Mouse (Mus musculus): ENCODE data around the gene Ndufa7. TPM values are rescaled to one million over a fixed set of nuclear protein-coding genes. Genes with fewer than 3 reads are reported as not detected.

Gene Ndufa7
- polyA plus RNA-seq (2014; fragmentation: Illumina TruSeq; extraction: RNeasy Lipid Tissue Mini Kit (QIAGEN cat#74804); ENCODE audit: low read depth, low replicate concordance), result 24.4 TPM

DNA sequence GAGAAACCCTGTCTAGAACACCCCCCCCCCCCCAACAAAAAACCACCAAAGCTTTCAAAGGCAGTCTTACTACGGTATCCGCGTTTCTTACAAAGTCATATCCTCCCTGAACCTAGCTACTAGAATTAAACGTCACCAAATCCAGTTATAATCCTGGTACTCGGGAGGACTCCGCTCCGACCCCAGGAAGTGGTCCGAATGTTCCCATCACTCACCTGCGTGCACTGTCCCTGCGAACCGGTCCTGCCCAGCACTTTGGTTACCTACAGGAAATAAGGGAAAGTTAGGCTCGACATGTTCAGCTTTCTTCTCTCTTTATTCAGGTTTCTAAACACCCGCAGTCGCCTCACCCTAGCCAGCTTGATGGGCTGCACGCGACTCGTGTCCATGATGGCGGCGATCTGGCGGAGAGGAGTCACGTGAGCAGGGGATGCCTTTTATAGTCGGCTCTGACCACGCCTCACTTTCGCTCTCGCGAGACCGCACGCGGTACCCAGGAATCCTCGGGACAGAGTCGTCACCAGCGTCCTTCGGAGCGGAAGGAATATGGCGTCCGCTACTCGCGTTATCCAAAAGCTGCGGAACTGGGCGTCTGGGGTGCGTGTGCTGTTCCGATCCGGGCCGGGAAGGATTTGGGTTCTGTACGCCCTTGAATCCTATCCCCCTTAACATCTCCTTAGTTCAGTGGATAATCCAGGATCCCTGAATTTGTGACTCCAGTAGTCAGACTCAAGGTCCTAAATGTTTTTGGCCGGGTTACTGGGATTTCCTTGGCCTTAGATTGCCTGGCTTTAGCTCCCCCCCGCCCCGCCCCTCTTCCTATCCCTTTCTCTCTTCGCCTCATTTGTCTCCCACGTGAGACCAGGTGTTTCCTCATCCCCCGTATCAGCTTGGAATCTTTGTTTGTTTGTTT lies at the start of gene Ndufa7, which contains the start of gene Rps28:
Gene Ndufa7, plus strand, starts transcription at position 489 of the 913 bp plus-strand sequence.
Gene Rps28, minus strand, starts transcription at position 479 of the 913 bp plus-strand sequence.

DNA sequence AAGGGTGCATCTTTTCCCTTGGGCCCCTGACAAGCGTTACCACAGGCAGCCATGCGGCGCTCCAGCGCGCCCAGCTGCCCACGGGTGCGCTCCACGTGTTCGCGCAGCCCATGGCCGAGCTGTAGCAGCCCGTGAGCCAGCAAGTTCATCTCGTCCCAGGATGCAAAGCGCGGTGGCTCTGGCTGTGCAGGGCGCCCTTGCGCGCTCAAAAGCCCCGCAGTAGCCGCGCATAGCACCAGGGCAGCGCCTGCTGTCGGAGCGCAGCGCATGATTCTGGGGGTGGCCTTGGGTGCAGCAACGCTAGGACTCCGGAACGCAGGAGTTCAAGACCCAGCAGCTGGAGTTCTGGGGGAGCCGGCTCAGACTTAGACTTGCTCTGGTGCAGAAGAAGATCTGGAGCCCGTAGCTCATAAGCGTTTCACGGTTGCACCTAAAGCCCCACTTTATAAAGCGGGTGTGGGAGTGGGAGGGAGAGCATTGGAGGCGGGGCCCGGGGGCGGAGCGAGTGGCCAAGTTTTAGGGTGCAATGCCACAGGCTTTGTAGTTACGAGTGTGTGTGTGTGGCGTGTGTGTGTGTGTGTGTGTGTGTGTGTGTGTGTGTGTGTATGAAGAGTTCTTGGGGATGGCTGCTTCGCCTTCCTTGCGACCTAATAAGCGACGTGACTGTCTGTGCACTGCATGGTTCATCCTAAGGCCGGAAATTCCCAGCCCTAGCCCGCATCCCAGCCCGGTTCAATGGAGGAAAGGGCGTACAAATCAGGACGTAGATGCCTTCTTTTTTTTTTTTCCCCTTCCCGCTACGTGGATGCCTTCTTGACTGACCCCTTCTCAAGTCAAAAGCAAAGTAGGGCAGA lies 43.0 kb upstream of the Ndufa7 start, which contains the start of gene Angptl4:
Gene Angptl4, minus strand, starts transcription at position 707 of the 854 bp plus-strand sequence.

DNA sequence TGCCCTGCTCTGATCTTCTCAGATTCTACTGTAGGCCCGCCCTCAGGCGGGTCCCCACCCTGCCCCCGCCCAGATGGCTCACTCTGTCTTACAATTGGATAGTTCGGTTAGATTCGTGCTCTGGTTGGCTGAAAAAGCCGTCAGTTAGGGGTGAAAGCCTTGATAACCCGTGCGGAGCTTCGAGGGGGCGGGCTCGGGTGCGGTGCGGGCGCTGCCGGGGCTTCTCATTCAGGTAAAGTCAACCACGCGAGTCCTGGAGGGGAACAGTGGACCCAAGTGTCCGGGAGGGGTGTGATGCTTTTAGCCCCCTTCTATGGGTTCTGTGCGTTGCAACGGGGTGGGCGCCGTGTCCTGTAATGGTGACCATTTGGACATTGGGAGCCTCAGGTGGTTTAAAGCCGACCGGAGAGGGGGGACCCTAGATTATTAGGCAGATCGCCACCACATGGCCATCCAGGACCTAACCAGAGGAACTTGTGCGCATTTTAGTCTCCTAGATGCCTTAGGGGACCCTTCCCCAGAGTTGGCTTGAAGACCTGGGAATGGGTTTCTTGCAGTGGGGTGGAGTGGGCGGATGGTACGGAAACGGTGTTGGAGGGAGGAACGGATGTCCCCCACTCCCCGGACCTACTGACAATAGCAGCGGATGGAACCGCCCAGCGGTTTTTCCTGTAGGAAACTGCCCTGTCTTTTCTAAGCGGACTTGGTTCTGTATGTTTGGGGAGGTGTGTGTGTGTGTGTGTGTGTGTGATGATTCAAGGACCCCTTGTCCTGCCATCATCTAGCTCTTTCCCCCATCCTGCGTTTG lies 13.8 kb upstream of the Ndufa7 start, which contains the start of gene Kank3:
Gene Kank3, plus strand, starts transcription at position 186 of the 808 bp plus-strand sequence.

DNA sequence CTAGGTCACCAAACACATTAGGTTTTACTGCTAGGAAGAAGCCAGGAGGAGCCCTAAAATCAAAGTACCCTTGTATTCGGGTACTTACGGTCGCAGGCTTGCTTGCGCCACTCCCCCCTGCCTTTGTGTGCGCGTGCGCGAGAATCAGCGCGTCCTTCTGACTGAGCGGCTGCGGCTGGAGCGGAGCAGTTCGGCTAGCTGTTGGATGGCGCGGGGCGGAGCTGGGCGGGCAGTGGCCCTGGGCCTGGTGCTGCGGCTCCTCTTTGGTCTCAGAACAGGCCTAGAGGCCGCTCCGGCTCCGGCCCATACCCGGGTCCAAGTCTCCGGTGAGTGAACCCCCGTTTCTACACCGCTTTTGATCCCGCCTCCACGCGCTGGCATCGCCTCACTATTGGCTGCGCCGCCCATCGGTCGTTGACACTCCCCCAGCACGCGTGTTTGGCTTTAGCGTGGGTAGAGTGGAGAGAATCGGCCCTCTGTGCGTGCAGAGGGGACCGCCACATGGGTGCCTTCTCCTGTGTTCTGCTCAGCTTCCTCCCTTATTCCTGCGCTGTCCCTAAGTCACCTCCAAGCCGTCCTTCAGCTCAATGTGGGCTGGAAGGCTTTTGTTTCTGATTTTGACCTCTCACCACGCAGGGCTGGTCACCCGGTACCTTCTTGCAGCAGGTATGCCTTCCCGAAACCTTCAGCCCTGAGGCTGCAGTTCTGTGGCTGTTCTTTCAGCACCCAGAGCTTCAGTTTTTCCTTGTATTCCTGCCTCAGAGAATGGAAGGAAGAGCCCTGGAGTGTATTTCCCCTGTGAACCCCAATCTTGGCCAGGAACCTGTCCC lies 18.8 kb downstream of the Ndufa7 start, which contains the start of gene Cd320:
Gene Cd320, plus strand, starts transcription at position 126 of the 830 bp plus-strand sequence.

DNA sequence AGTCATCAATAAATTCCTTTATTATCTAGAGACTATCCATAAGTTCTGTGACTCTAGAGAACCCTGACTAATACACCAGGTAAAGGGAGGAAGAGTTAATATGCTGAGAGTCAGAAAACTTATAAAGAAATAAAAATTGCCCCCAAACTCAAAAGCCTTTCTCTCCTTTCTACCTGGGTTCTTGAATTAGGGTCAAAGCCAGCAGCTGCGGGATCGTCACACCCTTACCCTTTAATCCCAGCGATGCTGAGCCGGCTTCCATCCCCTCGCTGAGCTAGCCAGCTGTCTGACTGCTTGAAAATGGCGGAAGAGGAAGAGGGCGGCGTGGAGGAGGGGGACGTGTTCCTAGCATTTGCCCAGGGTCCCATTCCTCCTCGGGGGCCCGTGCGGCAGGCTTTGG lies 49.2 kb downstream of the Ndufa7 start, which contains the start of gene Gm7029:
Gene Gm7029, plus strand, starts transcription at position 301 of the 400 bp plus-strand sequence.

Other genes starting within 250 kb of the Ndufa7 start
- 1.2 TPM for gene Zfp414, start 195.5 kb upstream of the Ndufa7 start, polyA plus RNA-seq (2014; fragmentation: Illumina TruSeq; extraction: RNeasy Lipid Tissue Mini Kit (QIAGEN cat#74804); ENCODE audit: low read depth, low replicate concordance)
- gene Pram1, start 186.5 kb upstream of the Ndufa7 start, polyA plus RNA-seq (2014; fragmentation: Illumina TruSeq; extraction: RNeasy Lipid Tissue Mini Kit (QIAGEN cat#74804); ENCODE audit: low read depth, low replicate concordance), result 0.21 TPM
- 147 TPM for gene Hnrnpm, start 137.7 kb upstream of the Ndufa7 start, polyA plus RNA-seq (2014; fragmentation: Illumina TruSeq; extraction: RNeasy Lipid Tissue Mini Kit (QIAGEN cat#74804); ENCODE audit: low read depth, low replicate concordance)
- gene March2, start 105.9 kb upstream of the Ndufa7 start, polyA plus RNA-seq (2014; fragmentation: Illumina TruSeq; extraction: RNeasy Lipid Tissue Mini Kit (QIAGEN cat#74804); ENCODE audit: low read depth, low replicate concordance), result 24.2 TPM
- 9.3 TPM for gene Rab11b, start 64.0 kb upstream of the Ndufa7 start, polyA plus RNA-seq (2014; fragmentation: Illumina TruSeq; extraction: RNeasy Lipid Tissue Mini Kit (QIAGEN cat#74804); ENCODE audit: low read depth, low replicate concordance)
- 8.0 TPM for gene Angptl4, start 42.7 kb upstream of the Ndufa7 start, polyA plus RNA-seq (2014; fragmentation: Illumina TruSeq; extraction: RNeasy Lipid Tissue Mini Kit (QIAGEN cat#74804); ENCODE audit: low read depth, low replicate concordance)
- 3.1 TPM for gene Kank3, start 14.1 kb upstream of the Ndufa7 start, polyA plus RNA-seq (2014; fragmentation: Illumina TruSeq; extraction: RNeasy Lipid Tissue Mini Kit (QIAGEN cat#74804); ENCODE audit: low read depth, low replicate concordance)
- 37.1 TPM for gene Rps28, start within 50 bp of the Ndufa7 start, polyA plus RNA-seq (2014; fragmentation: Illumina TruSeq; extraction: RNeasy Lipid Tissue Mini Kit (QIAGEN cat#74804); ENCODE audit: low read depth, low replicate concordance)
- 1.5 TPM for gene Cd320, start 18.5 kb downstream of the Ndufa7 start, polyA plus RNA-seq (2014; fragmentation: Illumina TruSeq; extraction: RNeasy Lipid Tissue Mini Kit (QIAGEN cat#74804); ENCODE audit: low read depth, low replicate concordance)
- not detected for gene Gm7029, start 49.3 kb downstream of the Ndufa7 start, polyA plus RNA-seq (2014; fragmentation: Illumina TruSeq; extraction: RNeasy Lipid Tissue Mini Kit (QIAGEN cat#74804); ENCODE audit: low read depth, low replicate concordance)
- gene Kifc1, start 66.1 kb downstream of the Ndufa7 start, polyA plus RNA-seq (2014; fragmentation: Illumina TruSeq; extraction: RNeasy Lipid Tissue Mini Kit (QIAGEN cat#74804); ENCODE audit: low read depth, low replicate concordance), result not detected
- gene Platr17, start 80.6 kb downstream of the Ndufa7 start, polyA plus RNA-seq (2014; fragmentation: Illumina TruSeq; extraction: RNeasy Lipid Tissue Mini Kit (QIAGEN cat#74804); ENCODE audit: low read depth, low replicate concordance), result not detected
- gene Daxx, start 84.8 kb downstream of the Ndufa7 start, polyA plus RNA-seq (2014; fragmentation: Illumina TruSeq; extraction: RNeasy Lipid Tissue Mini Kit (QIAGEN cat#74804); ENCODE audit: low read depth, low replicate concordance), result 3.7 TPM
- 29.5 TPM for gene Tapbp, start 91.3 kb downstream of the Ndufa7 start, polyA plus RNA-seq (2014; fragmentation: Illumina TruSeq; extraction: RNeasy Lipid Tissue Mini Kit (QIAGEN cat#74804); ENCODE audit: low read depth, low replicate concordance)
- gene Zbtb22, start 91.3 kb downstream of the Ndufa7 start, polyA plus RNA-seq (2014; fragmentation: Illumina TruSeq; extraction: RNeasy Lipid Tissue Mini Kit (QIAGEN cat#74804); ENCODE audit: low read depth, low replicate concordance), result 1.7 TPM
- 0.64 TPM for gene Rgl2, start 105.0 kb downstream of the Ndufa7 start, polyA plus RNA-seq (2014; fragmentation: Illumina TruSeq; extraction: RNeasy Lipid Tissue Mini Kit (QIAGEN cat#74804); ENCODE audit: low read depth, low replicate concordance)
- gene Pfdn6, start 115.8 kb downstream of the Ndufa7 start, polyA plus RNA-seq (2014; fragmentation: Illumina TruSeq; extraction: RNeasy Lipid Tissue Mini Kit (QIAGEN cat#74804); ENCODE audit: low read depth, low replicate concordance), result 12.6 TPM
- gene Wdr46, start 116.1 kb downstream of the Ndufa7 start, polyA plus RNA-seq (2014; fragmentation: Illumina TruSeq; extraction: RNeasy Lipid Tissue Mini Kit (QIAGEN cat#74804); ENCODE audit: low read depth, low replicate concordance), result 1.2 TPM
- gene B3galt4, start 126.9 kb downstream of the Ndufa7 start, polyA plus RNA-seq (2014; fragmentation: Illumina TruSeq; extraction: RNeasy Lipid Tissue Mini Kit (QIAGEN cat#74804); ENCODE audit: low read depth, low replicate concordance), result not detected
- gene Vps52, start 131.2 kb downstream of the Ndufa7 start, polyA plus RNA-seq (2014; fragmentation: Illumina TruSeq; extraction: RNeasy Lipid Tissue Mini Kit (QIAGEN cat#74804); ENCODE audit: low read depth, low replicate concordance), result 3.0 TPM
- 51.8 TPM for gene Rps18, start 131.4 kb downstream of the Ndufa7 start, polyA plus RNA-seq (2014; fragmentation: Illumina TruSeq; extraction: RNeasy Lipid Tissue Mini Kit (QIAGEN cat#74804); ENCODE audit: low read depth, low replicate concordance)
- gene H2-K1, start 175.8 kb downstream of the Ndufa7 start, polyA plus RNA-seq (2014; fragmentation: Illumina TruSeq; extraction: RNeasy Lipid Tissue Mini Kit (QIAGEN cat#74804); ENCODE audit: low read depth, low replicate concordance), result 848 TPM
- gene Ring1, start 200.1 kb downstream of the Ndufa7 start, polyA plus RNA-seq (2014; fragmentation: Illumina TruSeq; extraction: RNeasy Lipid Tissue Mini Kit (QIAGEN cat#74804); ENCODE audit: low read depth, low replicate concordance), result 1.8 TPM
- 13.3 TPM for gene H2-Ke6, start 203.5 kb downstream of the Ndufa7 start, polyA plus RNA-seq (2014; fragmentation: Illumina TruSeq; extraction: RNeasy Lipid Tissue Mini Kit (QIAGEN cat#74804); ENCODE audit: low read depth, low replicate concordance)
- 3.2 TPM for gene Slc39a7, start 207.1 kb downstream of the Ndufa7 start, polyA plus RNA-seq (2014; fragmentation: Illumina TruSeq; extraction: RNeasy Lipid Tissue Mini Kit (QIAGEN cat#74804); ENCODE audit: low read depth, low replicate concordance)
- gene Rxrb, start 207.2 kb downstream of the Ndufa7 start, polyA plus RNA-seq (2014; fragmentation: Illumina TruSeq; extraction: RNeasy Lipid Tissue Mini Kit (QIAGEN cat#74804); ENCODE audit: low read depth, low replicate concordance), result 1.4 TPM
- gene Col11a2, start 214.9 kb downstream of the Ndufa7 start, polyA plus RNA-seq (2014; fragmentation: Illumina TruSeq; extraction: RNeasy Lipid Tissue Mini Kit (QIAGEN cat#74804); ENCODE audit: low read depth, low replicate concordance), result not detected